Mouse (Mus musculus): ENCODE results near the gene Per1. TPM values are rescaled to one million over a fixed set of nuclear protein-coding genes. Genes with fewer than 3 reads are reported as not detected.

Per1 gene
- polyA plus RNA-seq, 2 experiments: 19.3 to 22.5 TPM

DNA sequence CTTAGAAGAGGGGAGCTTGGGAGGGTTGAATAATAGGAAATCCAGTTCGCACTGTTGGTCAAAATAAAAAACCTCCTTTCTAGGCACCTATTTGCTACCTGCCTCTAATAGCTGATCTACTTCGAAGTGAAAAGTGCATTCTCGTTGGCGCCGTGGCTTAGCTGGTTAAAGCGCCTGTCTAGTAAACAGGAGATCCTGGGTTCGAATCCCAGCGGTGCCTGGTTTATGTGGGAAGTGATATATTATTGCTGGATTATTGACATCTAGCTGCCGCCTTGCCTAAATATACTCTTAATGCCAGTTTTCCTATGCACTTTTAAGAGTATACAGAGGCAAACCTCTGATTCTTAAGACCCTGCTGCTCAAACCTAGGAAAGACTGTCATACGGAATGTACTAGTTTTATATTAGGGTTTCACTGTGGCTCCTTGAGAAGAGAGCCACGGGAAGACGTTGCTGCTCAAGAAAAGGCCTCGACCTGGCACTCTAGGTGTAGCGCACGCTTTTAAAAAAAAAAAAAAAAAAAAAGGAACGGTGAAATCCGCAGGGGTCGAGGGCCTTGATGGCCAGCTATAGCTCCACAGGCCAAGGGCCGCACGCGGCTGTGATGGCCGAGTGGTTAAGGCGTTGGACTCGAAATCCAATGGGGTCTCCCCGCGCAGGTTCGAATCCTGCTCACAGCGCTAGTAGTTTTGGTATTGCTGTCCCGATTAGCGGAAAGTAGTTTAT is 15.5 kb downstream of the Per1 start:
- no peaks in the 10 kb centered on the region for H3K27me3 ChIP-seq (ENCODE audit: control insufficient read depth, insufficient read depth, low read length)
- H3K4me3 ChIP-seq (replicated peaks; ENCODE audit: low read length): peak overlapping the region; percentile 46
- H3K9ac ChIP-seq (ENCODE audit: low read depth, low read length, severe bottlenecking): peak overlapping the region; percentile 37
- ATAC-seq (ENCODE audit: low FRiP score, low read depth) (peak; percentile 85), DNase-seq (ENCODE audit: low spot score) (peak; percentile 94)
- no peaks in the 10 kb centered on the region for H3K9me3 ChIP-seq (ENCODE audit: control insufficient read depth, low read length)
- TF ChIP-seq POLR2A (IDR thresholded peaks at IDR 0.05; ENCODE audit: borderline replicate concordance, extremely low read depth, insufficient read depth, insufficient read length): no peak
- H3K4me1 ChIP-seq (ENCODE audit: control insufficient read depth, insufficient read depth, low read length): peaks cover 8% of the 10 kb centered on the region; the same call in 1 of the 2 replicates
- peak overlapping the region; percentile 39; the same call in 1 of the 2 replicates for H3K27ac ChIP-seq (replicated peaks; ENCODE audit: low read depth, low read length)
- peak overlapping the region; percentile 58 for H3K4me2 ChIP-seq (replicated peaks; ENCODE audit: low read depth, low read length, severe bottlenecking)
- H3K36me3 ChIP-seq (ENCODE audit: control insufficient read depth, insufficient read depth, low read length): peaks cover 42% of the 10 kb centered on the region
- WGBS: 2% methylated on average over 30 of the region's 30 CpGs

DNA sequence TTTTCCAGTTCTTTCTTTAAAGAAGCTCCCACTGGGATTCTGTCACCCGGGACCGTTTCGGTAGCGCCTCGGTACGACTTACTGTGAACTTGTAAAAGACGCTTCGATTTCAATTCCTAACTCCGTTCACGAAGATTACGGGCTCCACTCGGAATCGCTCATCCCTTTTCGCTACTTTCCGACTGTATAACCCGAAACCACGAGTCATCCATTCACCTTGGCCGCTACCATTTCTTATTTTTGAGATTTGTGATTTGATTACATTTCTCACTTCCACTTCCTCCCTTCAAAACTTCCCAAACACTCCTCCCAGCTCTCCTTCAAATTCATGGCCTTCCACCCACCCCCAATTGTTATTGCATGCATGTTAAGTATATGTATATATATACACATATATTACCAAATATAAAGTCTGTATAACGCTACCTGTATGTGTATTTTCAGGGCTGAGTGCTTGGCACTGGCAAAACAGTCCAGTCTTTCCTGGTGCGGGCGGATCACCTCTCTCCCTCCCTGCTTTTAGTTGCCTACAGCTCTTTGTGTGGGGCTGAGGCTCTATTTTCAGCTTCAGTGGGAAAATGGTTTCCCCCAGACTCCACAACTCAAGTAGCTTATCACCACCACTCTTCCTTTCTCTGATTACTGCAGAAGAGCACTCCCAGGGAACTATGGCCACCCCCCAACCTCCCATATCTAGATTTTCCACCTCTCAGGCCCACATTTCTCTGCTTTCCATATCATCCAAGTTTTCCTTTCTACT is 16.2 kb downstream of the Per1 start:
- ATAC-seq (ENCODE audit: low FRiP score, low read depth): peak; percentile 36
- Histone ChIP-seq H3K4me2 (replicated peaks; ENCODE audit: low read depth, low read length, severe bottlenecking) (peak overlapping the region; percentile 58), H3K27ac (replicated peaks; ENCODE audit: low read depth, low read length) (no peak overlapping the region), H3K27me3 (ENCODE audit: control insufficient read depth, insufficient read depth, low read length) (no peaks in the 10 kb centered on the region), H3K9me3 (ENCODE audit: control insufficient read depth, low read length) (no peaks in the 10 kb centered on the region), H3K4me3 (replicated peaks; ENCODE audit: low read length) (peak overlapping the region; percentile 46), H3K36me3 (ENCODE audit: control insufficient read depth, insufficient read depth, low read length) (peaks cover 34% of the 10 kb centered on the region), H3K9ac (ENCODE audit: low read depth, low read length, severe bottlenecking) (peak overlapping the region; percentile 37), H3K4me1 (ENCODE audit: control insufficient read depth, insufficient read depth, low read length) (peaks cover 8% of the 10 kb centered on the region; the same call in 1 of the 2 replicates)
- WGBS: 6% methylated on average over 21 of the region's 21 CpGs
- no peak for TF ChIP-seq POLR2A (IDR thresholded peaks at IDR 0.05; ENCODE audit: borderline replicate concordance, extremely low read depth, insufficient read depth, insufficient read length)
- no peak for DNase-seq (ENCODE audit: low spot score)

DNA sequence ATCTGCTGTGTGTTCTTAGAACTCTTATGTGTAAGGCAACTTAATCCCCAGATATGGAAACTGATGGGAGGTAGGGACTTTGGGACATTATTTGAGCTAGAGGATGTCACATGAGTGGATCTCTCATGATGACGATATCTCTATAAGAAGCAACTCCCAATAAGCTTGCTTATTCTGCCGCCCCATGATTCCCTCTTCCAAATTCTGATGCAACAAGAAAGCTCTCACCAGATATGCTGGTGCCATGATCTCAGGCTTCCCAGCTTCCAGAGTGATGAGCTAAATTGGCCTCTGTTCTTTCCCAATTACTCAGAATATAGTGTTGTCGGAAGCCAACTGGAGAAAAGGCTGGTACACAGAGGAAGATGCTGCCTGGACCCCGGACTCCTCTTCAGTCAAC is 16.8 kb downstream of the Per1 start:
- Histone ChIP-seq H3K4me2 (replicated peaks; ENCODE audit: low read depth, low read length, severe bottlenecking) (no peak overlapping the region), H3K9me3 (ENCODE audit: control insufficient read depth, low read length) (no peaks in the 10 kb centered on the region), H3K27ac (replicated peaks; ENCODE audit: low read depth, low read length) (no peak overlapping the region), H3K9ac (ENCODE audit: low read depth, low read length, severe bottlenecking) (no peak overlapping the region), H3K27me3 (ENCODE audit: control insufficient read depth, insufficient read depth, low read length) (no peaks in the 10 kb centered on the region), H3K4me1 (ENCODE audit: control insufficient read depth, insufficient read depth, low read length) (peaks cover 9% of the 10 kb centered on the region; the same call in 1 of the 2 replicates), H3K36me3 (ENCODE audit: control insufficient read depth, insufficient read depth, low read length) (peaks cover 28% of the 10 kb centered on the region), H3K4me3 (replicated peaks; ENCODE audit: low read length) (peak overlapping the region; percentile 46; the same call in 1 of the 2 replicates)
- no peak for TF ChIP-seq POLR2A (IDR thresholded peaks at IDR 0.05; ENCODE audit: borderline replicate concordance, extremely low read depth, insufficient read depth, insufficient read length)
- 59% methylated on average over 4 of the region's 4 CpGs for WGBS
- ATAC-seq (ENCODE audit: low FRiP score, low read depth): no peak
- no peak for DNase-seq (ENCODE audit: low spot score)

DNA sequence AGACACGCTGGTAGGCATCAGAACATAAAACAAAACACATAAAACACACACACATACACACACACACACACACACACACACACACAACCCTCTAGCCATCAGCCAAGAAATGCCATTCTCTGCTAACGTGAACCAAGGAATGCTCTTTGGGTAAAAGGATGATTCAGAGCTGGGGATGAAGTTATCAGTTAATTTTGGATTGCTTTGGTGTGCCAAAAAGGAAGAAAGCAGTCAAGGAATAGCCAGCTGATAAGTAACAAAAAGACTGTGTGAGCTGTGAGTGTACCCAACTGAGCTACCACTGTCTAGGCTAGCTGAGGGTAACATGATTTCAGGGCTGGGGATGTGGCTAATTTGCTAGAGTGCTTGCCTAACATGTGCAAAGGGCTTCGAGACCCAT is 19.0 kb downstream of the Per1 start:
- no peak overlapping the region for H3K4me3 ChIP-seq (replicated peaks; ENCODE audit: low read length)
- DNase-seq (ENCODE audit: low spot score) (no peak), ATAC-seq (ENCODE audit: low FRiP score, low read depth) (no peak)
- peaks cover 14% of the 10 kb centered on the region for H3K4me1 ChIP-seq (ENCODE audit: control insufficient read depth, insufficient read depth, low read length)
- H3K36me3 ChIP-seq (ENCODE audit: control insufficient read depth, insufficient read depth, low read length): peaks cover 7% of the 10 kb centered on the region
- 74% methylated on average over 3 of the region's 3 CpGs for WGBS
- no peak overlapping the region for H3K9ac ChIP-seq (ENCODE audit: low read depth, low read length, severe bottlenecking)
- no peak for TF ChIP-seq POLR2A (IDR thresholded peaks at IDR 0.05; ENCODE audit: borderline replicate concordance, extremely low read depth, insufficient read depth, insufficient read length)
- H3K27ac ChIP-seq (replicated peaks; ENCODE audit: low read depth, low read length): no peak overlapping the region
- no peaks in the 10 kb centered on the region for H3K27me3 ChIP-seq (ENCODE audit: control insufficient read depth, insufficient read depth, low read length)
- no peaks in the 10 kb centered on the region for H3K9me3 ChIP-seq (ENCODE audit: control insufficient read depth, low read length)
- no peak overlapping the region for H3K4me2 ChIP-seq (replicated peaks; ENCODE audit: low read depth, low read length, severe bottlenecking)

DNA sequence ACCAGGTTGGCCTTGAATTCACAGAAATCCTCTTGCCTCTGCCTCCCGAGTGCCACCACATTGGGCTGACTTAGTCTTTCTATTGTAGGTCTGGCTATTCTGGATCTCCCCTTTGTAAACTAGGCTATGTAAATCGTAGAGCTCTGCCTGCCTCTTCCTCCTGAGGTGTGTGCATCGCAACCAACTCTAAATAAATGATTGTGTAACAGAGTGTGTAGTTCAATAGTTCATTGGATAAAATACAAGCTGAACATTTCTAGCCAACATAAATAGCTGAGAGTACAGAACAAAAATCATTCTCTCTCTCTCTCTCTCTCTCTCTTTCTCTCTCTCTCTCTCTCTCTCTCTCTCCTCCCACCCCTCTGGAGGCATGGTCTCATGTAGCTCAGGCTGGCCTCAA is 19.6 kb downstream of the Per1 start:
- Histone ChIP-seq H3K9me3 (ENCODE audit: control insufficient read depth, low read length) (no peaks in the 10 kb centered on the region), H3K4me2 (replicated peaks; ENCODE audit: low read depth, low read length, severe bottlenecking) (no peak overlapping the region), H3K9ac (ENCODE audit: low read depth, low read length, severe bottlenecking) (no peak overlapping the region), H3K27ac (replicated peaks; ENCODE audit: low read depth, low read length) (no peak overlapping the region), H3K27me3 (ENCODE audit: control insufficient read depth, insufficient read depth, low read length) (no peaks in the 10 kb centered on the region), H3K36me3 (ENCODE audit: control insufficient read depth, insufficient read depth, low read length) (peaks cover under 1% of the 10 kb centered on the region; the same call in 1 of the 2 replicates), H3K4me3 (replicated peaks; ENCODE audit: low read length) (no peak overlapping the region), H3K4me1 (ENCODE audit: control insufficient read depth, insufficient read depth, low read length) (peaks cover 18% of the 10 kb centered on the region)
- no peak for DNase-seq (ENCODE audit: low spot score)
- no peak for ATAC-seq (ENCODE audit: low FRiP score, low read depth)
- 76% methylated on average over 3 of the region's 3 CpGs for WGBS
- no peak for TF ChIP-seq POLR2A (IDR thresholded peaks at IDR 0.05; ENCODE audit: borderline replicate concordance, extremely low read depth, insufficient read depth, insufficient read length)

Measured in limb, embryonic 14.5 days (tissue).